Mouse (Mus musculus): Measurements from ENCODE around the gene Lmln.

DNA sequence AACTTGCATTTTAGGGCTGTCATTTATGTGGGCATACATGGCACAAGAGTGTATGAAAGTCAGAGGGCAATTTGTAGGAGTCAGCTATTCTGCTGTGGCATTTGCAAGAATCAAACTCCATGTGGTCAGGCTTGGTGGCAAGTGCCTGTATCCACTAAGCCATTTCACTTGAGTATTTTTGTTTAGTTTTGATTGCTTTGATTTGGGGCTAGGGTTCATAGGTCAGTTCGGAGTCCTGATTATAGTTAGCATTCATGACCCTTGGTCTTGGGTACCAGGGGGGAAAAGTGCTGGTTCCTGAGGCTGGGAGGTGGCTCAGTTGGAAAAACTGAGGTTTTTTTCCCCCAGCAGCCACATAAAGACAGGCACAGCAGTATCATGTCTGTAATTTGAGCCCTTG is 2.9 kb upstream of the Lmln start:
- TF ChIP-seq GATA1 (IDR thresholded peaks at IDR 0.05; ENCODE audit: borderline replicate concordance, low read length) (no peak), FLI1 (IDR thresholded peaks at IDR 0.05; ENCODE audit: low read length) (no peak)
